Comparison of ENCODE assay signal across 8 mouse cellular contexts in genomic region chr11:29547752-29548503, GRCm38 (mm10). TPM values are rescaled to one million over a fixed set of nuclear protein-coding genes. Genes with fewer than 3 reads are reported as not detected.
DNase-seq lines count a peak whose midpoint lies in the region; ATAC-seq and TF ChIP-seq lines count a peak whose summit lies in the region.

TSS of gene Clhc1 (plus strand) at chr11:29547950.
TSS of gene Rps27a (minus strand) at chr11:29548109.

- H3K9me3 ChIP-seq in heart, embryonic 12.5 days (replicated peaks), result no peaks in the 10 kb centered on the region
- H3K9me3 ChIP-seq in kidney, postnatal 0 days (replicated peaks; ENCODE audit: low read length), result no peaks in the 10 kb centered on the region
- H3K9me3 ChIP-seq in liver, embryonic 11.5 days (ENCODE audit: control insufficient read depth, low read length), result no peaks in the 10 kb centered on the region
- H3K9me3 ChIP-seq in stomach, embryonic 14.5 days (ENCODE audit: control insufficient read depth, low read depth, low read length), result no peaks in the 10 kb centered on the region

- H3K4me1 ChIP-seq in heart, embryonic 12.5 days (replicated peaks), result peaks cover 14% of the 10 kb centered on the region
- peaks cover 9% of the 10 kb centered on the region; the same call in 1 of the 2 replicates for H3K4me1 ChIP-seq in kidney, postnatal 0 days (replicated peaks; ENCODE audit: insufficient read depth, low read length)
- peaks cover 6% of the 10 kb centered on the region for H3K4me1 ChIP-seq in liver, embryonic 11.5 days (replicated peaks; ENCODE audit: control insufficient read depth, insufficient read depth, low read length)
- H3K4me1 ChIP-seq in stomach, embryonic 14.5 days (ENCODE audit: control insufficient read depth, insufficient read depth, low read length), result peaks cover 8% of the 10 kb centered on the region; the same call in 1 of the 2 replicates

- peaks cover 32% of the 10 kb centered on the region for H3K36me3 ChIP-seq in heart, embryonic 12.5 days
- peaks cover 3% of the 10 kb centered on the region; the same call in 1 of the 2 replicates for H3K36me3 ChIP-seq in kidney, postnatal 0 days (ENCODE audit: insufficient read depth, low read length)
- H3K36me3 ChIP-seq in liver, embryonic 11.5 days (ENCODE audit: control insufficient read depth, insufficient read depth, low read length), result peaks cover 23% of the 10 kb centered on the region
- H3K36me3 ChIP-seq in stomach, embryonic 14.5 days (ENCODE audit: control insufficient read depth, insufficient read depth, low read length), result peaks cover 30% of the 10 kb centered on the region

- peak within 1 kb of the TSS; percentile 73 for H3K27ac ChIP-seq in heart, embryonic 12.5 days (ENCODE audit: poor library complexity, severe bottlenecking)
- peak within 1 kb of the TSS; percentile 86 for H3K27ac ChIP-seq in kidney, postnatal 0 days
- peak within 1 kb of the TSS; percentile 87 for H3K27ac ChIP-seq in liver, embryonic 11.5 days (ENCODE audit: low read depth, low read length)
- peak within 1 kb of the TSS; percentile 77; the same call in 1 of the 2 replicates for H3K27ac ChIP-seq in stomach, embryonic 14.5 days (ENCODE audit: low read length)

- DNase-seq in CD4-positive helper T cell, adult 2 months (ENCODE audit: low read depth, low spot score), result peak; percentile 95
- peak; percentile 89 for DNase-seq in brain, embryonic 18.5 days (ENCODE audit: low read depth, low spot score)
- DNase-seq in kidney, postnatal 0 days (ENCODE audit: low spot score), result peak; percentile 96
- peak; percentile 94 for DNase-seq in liver, embryonic 11.5 days (ENCODE audit: low spot score)
- DNase-seq in naive thymus-derived CD4-positive, alpha-beta T cell, adult 2 months (ENCODE audit: low read depth), result peak; percentile 97

- ATAC-seq in erythroid progenitor cell, adult 5-6 weeks (replicated peaks; ENCODE audit: low FRiP score, poor library complexity, severe bottlenecking), result peak; percentile 93
- ATAC-seq in heart, embryonic 12.5 days (ENCODE audit: insufficient number of reproducible peaks, low FRiP score), result peak; percentile 98
- ATAC-seq in kidney, postnatal 0 days (replicated peaks; ENCODE audit: low FRiP score, low read depth), result peak; percentile 98
- ATAC-seq in liver, embryonic 11.5 days (replicated peaks; ENCODE audit: low FRiP score), result peak; percentile 94
- ATAC-seq in stomach, embryonic 14.5 days (ENCODE audit: insufficient number of reproducible peaks, insufficient read depth, low FRiP score, low read depth), result peak; percentile 98

- H3K9ac ChIP-seq in heart, embryonic 12.5 days, result peak within 1 kb of the TSS; percentile 87
- H3K9ac ChIP-seq in kidney, postnatal 0 days (ENCODE audit: low read depth, low read length), result peak within 1 kb of the TSS; percentile 85
- H3K9ac ChIP-seq in liver, embryonic 11.5 days (ENCODE audit: low read depth, low read length), result peak within 1 kb of the TSS; percentile 90
- peak within 1 kb of the TSS; percentile 77 for H3K9ac ChIP-seq in stomach, embryonic 14.5 days (replicated peaks; ENCODE audit: low read depth, low read length)

- TF ChIP-seq CTCF in kidney, postnatal 0 days (IDR thresholded peaks at IDR 0.05; ENCODE audit: low read depth), result peak; percentile 16; the same call in 1 of the 2 replicates

- peak within 1 kb of the TSS; percentile 86 for H3K4me3 ChIP-seq in heart, embryonic 12.5 days
- peak within 1 kb of the TSS; percentile 86 for H3K4me3 ChIP-seq in kidney, postnatal 0 days (replicated peaks; ENCODE audit: low read depth, low read length)
- peak within 1 kb of the TSS; percentile 62 for H3K4me3 ChIP-seq in liver, embryonic 11.5 days (ENCODE audit: low read depth, low read length)
- peak within 1 kb of the TSS; percentile 68 for H3K4me3 ChIP-seq in stomach, embryonic 14.5 days (ENCODE audit: low read depth, low read length)

- under 1% methylated on average over 46 of the region's 46 CpGs for WGBS in heart, embryonic 12.5 days
- under 1% methylated on average over 46 of the region's 46 CpGs for WGBS in kidney, postnatal 0 days
- under 1% methylated on average over 45 of the region's 46 CpGs for WGBS in liver, embryonic 11.5 days
- WGBS in stomach, embryonic 14.5 days, result under 1% methylated on average over 46 of the region's 46 CpGs

- H3K4me2 ChIP-seq in heart, embryonic 12.5 days, result peak within 1 kb of the TSS; percentile 82
- peak within 1 kb of the TSS; percentile 73 for H3K4me2 ChIP-seq in kidney, postnatal 0 days (ENCODE audit: low read length)
- H3K4me2 ChIP-seq in liver, embryonic 11.5 days, result peak within 1 kb of the TSS; percentile 86
- peak within 1 kb of the TSS; percentile 44 for H3K4me2 ChIP-seq in stomach, embryonic 14.5 days (replicated peaks; ENCODE audit: low read depth, low read length)

- no peaks in the 10 kb centered on the region for H3K27me3 ChIP-seq in heart, embryonic 12.5 days (replicated peaks)
- H3K27me3 ChIP-seq in kidney, postnatal 0 days (ENCODE audit: insufficient read depth, low read length), result no peaks in the 10 kb centered on the region
- no peaks in the 10 kb centered on the region for H3K27me3 ChIP-seq in liver, embryonic 11.5 days (replicated peaks; ENCODE audit: control insufficient read depth, insufficient read depth, low read length)
- no peaks in the 10 kb centered on the region for H3K27me3 ChIP-seq in stomach, embryonic 14.5 days (ENCODE audit: control insufficient read depth, insufficient read depth, low read length)

RNA-seq across cellular contexts. Expression of gene Clhc1, which starts in this region (rescaled TPM):
- total RNA-seq in erythroid progenitor cell, adult 5-6 weeks (2015; ENCODE audit: low replicate concordance), result not detected in 2 replicates
- 0.26 TPM in 1 of 2 replicates, not detected in the other for total RNA-seq in erythroid progenitor cell, adult 5-6 weeks (2017; ENCODE audit: low replicate concordance)
- polyA plus RNA-seq in heart, embryonic 12.5 days (2016; fragmentation: Nextera tagmentation; extraction: Ambion mirVana), result 0.10 and 0.49 TPM in 2 replicates
- polyA plus RNA-seq in kidney, postnatal 0 days (2015; fragmentation: Nextera tagmentation; extraction: Ambion mirVana), result 0.07 TPM in 1 of 2 replicates, not detected in the other
- polyA plus RNA-seq in liver, embryonic 11.5 days (2014; fragmentation: Nextera tagmentation; extraction: Ambion mirVana), result 0.10 and 0.12 TPM in 2 replicates
- polyA plus RNA-seq in stomach, embryonic 14.5 days (2014; fragmentation: Nextera tagmentation; extraction: Ambion mirVana), result 0.16 TPM in 1 of 2 replicates, not detected in the other

RNA-seq across cellular contexts. Expression of gene Rps27a, which starts in this region (rescaled TPM):
- 519 and 610 TPM in 2 replicates for total RNA-seq in erythroid progenitor cell, adult 5-6 weeks (2015; ENCODE audit: low replicate concordance)
- total RNA-seq in erythroid progenitor cell, adult 5-6 weeks (2017; ENCODE audit: low replicate concordance), result 253 and 374 TPM in 2 replicates
- polyA plus RNA-seq in heart, embryonic 12.5 days (2016; fragmentation: Nextera tagmentation; extraction: Ambion mirVana), result 676 and 709 TPM in 2 replicates
- 1,209 and 1,412 TPM in 2 replicates for polyA plus RNA-seq in kidney, postnatal 0 days (2015; fragmentation: Nextera tagmentation; extraction: Ambion mirVana)
- polyA plus RNA-seq in liver, embryonic 11.5 days (2014; fragmentation: Nextera tagmentation; extraction: Ambion mirVana), result 1,425 and 1,526 TPM in 2 replicates
- polyA plus RNA-seq in stomach, embryonic 14.5 days (2014; fragmentation: Nextera tagmentation; extraction: Ambion mirVana), result 1,383 and 1,439 TPM in 2 replicates

Comparison
In these comparisons a context has a peak if more than half of its experiments do, and no peak if none do; other contexts are left out.
1. Peak in every context shown above with its lines: DNase-seq, ATAC-seq, H3K4me3 ChIP-seq and H3K27ac ChIP-seq.